Mouse (Mus musculus) embryonic facial prominence, embryonic 15.5 days (tissue): Measurements from ENCODE around the gene Ncam1. TPM values are rescaled to one million over a fixed set of nuclear protein-coding genes. Genes with fewer than 3 reads are reported as not detected.

Source experiments
- ATAC-seq: fragments of 200-750 bp; cut with Nextera tagmentation; 2 replicates; pipeline ENCODE4 v1.8.0; 2017; ENCODE audit warnings: low read depth, moderate TSS enrichment; ENCODE audit not compliant: insufficient number of reproducible peaks, low FRiP score, low TSS enrichment
- H3K27ac ChIP-seq: fragments of 300-500 bp; sonication (generic); replicated peaks from 2 replicates; pipeline ENCODE4 v1.5.1; 2015; ENCODE audit warnings: mild to moderate bottlenecking, inconsistent platforms
- H3K27me3 ChIP-seq: fragments of 300-500 bp; sonication (generic); 2 replicates; pipeline ENCODE4 v1.6.1; 2015; ENCODE audit warnings: inconsistent platforms
- H3K36me3 ChIP-seq: fragments of 300-500 bp; sonication (generic); 2 replicates; pipeline ENCODE4 v1.6.1; 2015; ENCODE audit warnings: mild to moderate bottlenecking, inconsistent platforms
- H3K4me1 ChIP-seq: fragments of 300-500 bp; sonication (generic); 2 replicates; pipeline ENCODE4 v1.6.1; 2015; ENCODE audit warnings: inconsistent platforms
- H3K4me2 ChIP-seq: fragments of 300-500 bp; sonication (generic); replicated peaks from 2 replicates; pipeline ENCODE4 v1.6.1; 2015; ENCODE audit warnings: mild to moderate bottlenecking, inconsistent platforms
- H3K4me3 ChIP-seq: fragments of 300-500 bp; sonication (generic); replicated peaks from 2 replicates; pipeline ENCODE4 v1.5.1; 2015; ENCODE audit warnings: mild to moderate bottlenecking, inconsistent platforms
- H3K9ac ChIP-seq: fragments of 300-500 bp; sonication (generic); 2 replicates; pipeline ENCODE4 v1.6.1; 2015; ENCODE audit warnings: inconsistent platforms
- H3K9me3 ChIP-seq: fragments of 300-500 bp; sonication (generic); replicated peaks from 2 replicates; pipeline ENCODE4 v1.6.1; 2016; ENCODE audit warnings: inconsistent platforms
- WGBS: fragments of 180-500 bp; shearing (Covaris S2); methylation state at CpG from one replicate; pipeline ENCODE4 v1.1.7; 2015; 5-methylcytosine and 5-hydroxymethylcytosine counted together
- polyA plus RNA-seq: library from polyadenylated mRNA; unstranded; fragments of >200 nt; fragmentation: Nextera tagmentation; extraction: Ambion mirVana; gene quantifications from 2 replicates; pipeline ENCODE4 v1.2.1, GENCODE M21; 2015

Ncam1 gene
- polyA plus RNA-seq, 1 experiment from 2014 or later = 142 TPM

DNA sequence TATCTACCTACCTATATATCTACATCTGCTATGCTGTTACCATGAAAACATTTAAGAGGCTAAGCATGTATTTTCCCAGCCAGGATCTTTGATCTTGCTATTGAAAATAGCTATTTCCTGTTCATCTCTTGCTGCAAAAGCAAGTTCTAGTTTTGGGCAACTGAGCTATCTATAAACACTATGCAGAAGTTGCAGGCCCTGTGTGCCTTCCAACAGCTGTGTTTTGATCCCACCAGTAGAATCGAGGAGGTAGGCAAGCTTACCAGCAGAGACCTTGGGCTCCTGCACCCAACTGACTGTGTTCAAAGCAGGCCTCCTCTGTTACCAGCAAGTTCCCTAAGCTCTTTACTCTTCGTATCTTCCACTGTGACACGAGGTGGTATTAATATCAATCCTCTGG, 84.6 kb downstream of the Ncam1 start:
- no peaks in the 10 kb centered on the region for H3K9me3 ChIP-seq
- ATAC-seq = no peak
- no peak overlapping the region for H3K27ac ChIP-seq
- no peaks in the 10 kb centered on the region for H3K27me3 ChIP-seq
- no peak overlapping the region for H3K4me2 ChIP-seq
- 68% methylated on average over 3 of the region's 3 CpGs for WGBS
- H3K9ac ChIP-seq = no peak overlapping the region
- H3K36me3 ChIP-seq = no peaks in the 10 kb centered on the region
- H3K4me3 ChIP-seq = no peak overlapping the region
- no peaks in the 10 kb centered on the region for H3K4me1 ChIP-seq

GRCm38 (mm10) chr9:49707646-49708045, 91.1 kb downstream of the Ncam1 start:
- Histone ChIP-seq H3K27ac (no peak overlapping the region), H3K36me3 (no peaks in the 10 kb centered on the region), H3K4me1 (no peaks in the 10 kb centered on the region), H3K27me3 (no peaks in the 10 kb centered on the region), H3K4me3 (no peak overlapping the region), H3K4me2 (no peak overlapping the region), H3K9me3 (no peaks in the 10 kb centered on the region), H3K9ac (no peak overlapping the region)
- ATAC-seq = no peak

GRCm38 (mm10) chr9:49704196-49704967, 94.3 kb downstream of the Ncam1 start:
- no peaks in the 10 kb centered on the region for H3K4me1 ChIP-seq
- 86% methylated on average over 9 of the region's 9 CpGs for WGBS

GRCm38 (mm10) chr9:49695371-49695770, 103.4 kb downstream of the Ncam1 start:
- H3K9ac ChIP-seq = no peak overlapping the region
- WGBS = 75% methylated on average over 7 of the region's 7 CpGs
- no peaks in the 10 kb centered on the region for H3K27me3 ChIP-seq
- H3K4me1 ChIP-seq = no peaks in the 10 kb centered on the region
- H3K27ac ChIP-seq = no peak overlapping the region
- no peaks in the 10 kb centered on the region for H3K36me3 ChIP-seq
- no peaks in the 10 kb centered on the region for H3K9me3 ChIP-seq
- H3K4me2 ChIP-seq = no peak overlapping the region
- no peak overlapping the region for H3K4me3 ChIP-seq
- ATAC-seq = no peak

More at GRCm38 (mm10) chr9:49704196-49704967, 94.3 kb downstream of the Ncam1 start:
- Histone ChIP-seq H3K27me3 (no peaks in the 10 kb centered on the region), H3K4me3 (no peak overlapping the region), H3K9ac (no peak overlapping the region), H3K4me2 (no peak overlapping the region), H3K27ac (no peak overlapping the region), H3K9me3 (no peaks in the 10 kb centered on the region), H3K36me3 (no peaks in the 10 kb centered on the region)
- ATAC-seq = no peak

DNA sequence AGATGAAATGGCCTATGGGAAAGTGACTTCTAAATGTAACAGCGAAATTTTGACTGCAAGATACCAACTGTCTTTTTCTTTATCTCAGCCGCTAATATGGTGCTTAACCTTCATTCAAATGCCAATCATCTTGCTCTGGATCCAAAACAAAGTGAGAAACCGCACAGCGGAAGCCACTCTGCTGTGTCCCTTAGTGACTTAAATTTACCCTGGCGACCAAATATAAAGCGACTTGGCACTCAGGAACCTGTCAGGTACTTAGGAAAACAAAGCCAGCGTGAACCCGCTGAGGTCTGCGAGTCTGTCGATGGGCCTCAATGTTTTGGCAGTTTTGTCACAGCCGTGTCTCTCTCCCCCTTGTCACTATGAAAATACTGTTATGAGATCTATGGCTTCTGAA, 105.9 kb downstream of the Ncam1 start:
- WGBS = 85% methylated on average over 11 of the region's 11 CpGs

DNA sequence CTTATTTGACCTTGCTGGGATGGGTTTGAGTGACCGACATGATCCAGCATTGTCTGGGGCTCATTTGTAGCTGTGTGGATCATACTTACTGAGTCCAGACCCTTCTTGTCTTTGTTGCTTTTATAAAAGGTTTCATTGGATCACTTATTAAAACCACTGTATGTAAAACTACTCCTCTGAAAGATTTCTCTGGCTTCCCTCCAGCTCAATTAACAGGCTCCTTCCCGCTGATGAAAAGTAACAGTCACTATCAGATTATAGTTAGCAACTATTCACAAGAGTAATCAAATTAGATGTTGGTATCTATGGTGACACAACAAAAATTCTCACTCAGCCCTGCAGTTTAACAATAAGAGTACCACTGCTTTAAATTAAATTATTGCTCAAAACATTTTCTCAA, 107.4 kb downstream of the Ncam1 start:
- Histone ChIP-seq H3K9ac (no peak overlapping the region), H3K27ac (no peak overlapping the region), H3K4me1 (no peaks in the 10 kb centered on the region), H3K4me2 (no peak overlapping the region), H3K36me3 (no peaks in the 10 kb centered on the region), H3K4me3 (no peak overlapping the region), H3K27me3 (no peaks in the 10 kb centered on the region), H3K9me3 (no peaks in the 10 kb centered on the region)
- no peak for ATAC-seq
- 72% methylated on average over 2 of the region's 2 CpGs for WGBS

More for the DNA sequence above, 105.9 kb downstream of the Ncam1 start:
- Histone ChIP-seq H3K36me3 (no peaks in the 10 kb centered on the region), H3K4me1 (no peaks in the 10 kb centered on the region), H3K9ac (no peak overlapping the region), H3K27me3 (no peaks in the 10 kb centered on the region), H3K4me3 (no peak overlapping the region), H3K9me3 (no peaks in the 10 kb centered on the region), H3K4me2 (no peak overlapping the region), H3K27ac (no peak overlapping the region)
- no peak for ATAC-seq

DNA sequence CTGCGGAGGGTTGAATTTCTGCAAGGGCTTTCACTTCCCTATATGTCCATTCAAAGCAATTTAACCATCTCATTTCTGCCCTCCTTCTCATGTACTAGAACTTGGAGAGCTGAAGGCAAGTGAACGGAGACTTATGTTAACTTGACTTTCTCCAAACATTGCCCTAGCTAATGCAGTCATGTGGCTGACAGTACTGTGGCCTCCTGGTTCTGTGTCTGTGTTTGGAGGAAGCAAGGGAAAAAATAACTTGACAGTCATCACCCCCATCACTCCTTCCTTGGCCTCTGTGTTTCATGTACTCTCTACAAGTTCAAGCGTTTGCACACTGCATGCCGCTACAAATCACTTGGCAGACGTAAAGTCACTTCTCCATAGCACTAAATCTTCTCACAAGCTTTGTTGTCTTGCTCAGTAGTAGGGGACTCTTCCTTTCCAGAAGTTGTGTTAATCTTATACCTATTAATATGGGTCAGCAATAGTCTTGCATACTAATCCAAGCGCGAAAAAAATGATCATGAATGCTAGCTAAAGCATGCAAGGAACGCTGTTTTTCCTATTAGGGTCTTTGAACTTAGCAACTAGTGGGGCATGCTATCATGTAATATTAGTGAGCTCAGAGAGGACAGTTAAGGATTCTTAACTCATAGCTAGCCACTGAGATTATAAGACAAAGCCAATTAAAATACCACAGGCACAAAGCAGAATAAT, 115.0 kb downstream of the Ncam1 start:
- no peak for ATAC-seq
- Histone ChIP-seq H3K27me3 (no peaks in the 10 kb centered on the region), H3K9me3 (no peaks in the 10 kb centered on the region), H3K4me2 (no peak overlapping the region), H3K27ac (no peak overlapping the region), H3K9ac (no peak overlapping the region), H3K4me1 (peaks cover 12% of the 10 kb centered on the region), H3K4me3 (no peak overlapping the region), H3K36me3 (no peaks in the 10 kb centered on the region)
- 74% methylated on average over 8 of the region's 8 CpGs for WGBS

DNA sequence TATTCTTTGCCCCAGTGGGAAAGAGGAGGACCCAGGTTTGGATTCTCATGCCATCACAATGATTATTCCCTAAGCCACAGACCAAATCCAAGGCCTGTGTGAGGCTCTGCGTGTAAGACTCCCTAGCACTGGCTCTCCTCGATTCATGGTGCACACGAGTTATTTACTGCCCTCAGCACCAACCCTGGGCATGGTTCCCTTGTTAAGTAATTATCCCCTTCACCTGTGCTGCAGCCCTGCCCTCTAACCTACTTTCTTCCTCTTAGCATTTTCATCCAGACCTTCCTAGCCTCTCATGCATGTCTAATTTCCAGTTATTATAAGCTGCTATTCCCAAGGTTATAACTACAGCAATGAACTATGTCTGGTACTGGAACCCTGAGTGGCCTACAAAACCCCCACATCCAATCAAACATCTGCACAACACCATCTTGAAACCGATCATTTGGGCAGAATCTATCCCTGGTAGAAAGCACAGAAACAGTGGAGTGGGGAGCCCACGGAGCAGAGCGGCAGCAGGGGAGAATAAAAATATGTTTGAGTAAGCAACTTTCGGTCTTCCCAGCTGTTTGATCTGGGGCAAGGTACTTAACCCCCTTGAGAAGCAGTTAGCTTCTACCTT, 116.8 kb downstream of the Ncam1 start:
- Histone ChIP-seq H3K36me3 (no peaks in the 10 kb centered on the region), H3K4me2 (no peak overlapping the region), H3K9me3 (no peaks in the 10 kb centered on the region), H3K4me1 (peaks cover 12% of the 10 kb centered on the region), H3K4me3 (no peak overlapping the region), H3K9ac (no peak overlapping the region), H3K27ac (no peak overlapping the region), H3K27me3 (no peaks in the 10 kb centered on the region)
- no peak for ATAC-seq
- 72% methylated on average over 7 of the region's 7 CpGs for WGBS

- no peaks in the 10 kb centered on the region for H3K9me3 ChIP-seq
- peaks cover 18% of the 10 kb centered on the region for H3K4me1 ChIP-seq
- no peak overlapping the region for H3K9ac ChIP-seq
- no peaks in the 10 kb centered on the region for H3K27me3 ChIP-seq
- 47% methylated on average over 3 of the region's 3 CpGs for WGBS
- no peak overlapping the region for H3K4me3 ChIP-seq
- H3K36me3 ChIP-seq = no peaks in the 10 kb centered on the region
- H3K4me2 ChIP-seq = no peak overlapping the region
- H3K27ac ChIP-seq = no peak overlapping the region
- ATAC-seq = no peak
Measured at GRCm38 (mm10) chr9:49679270-49679669, 119.5 kb downstream of the Ncam1 start.

- H3K4me1 ChIP-seq = peaks cover 9% of the 10 kb centered on the region
- H3K36me3 ChIP-seq = no peaks in the 10 kb centered on the region
- no peak for ATAC-seq
- H3K4me2 ChIP-seq = no peak overlapping the region
- H3K9ac ChIP-seq = no peak overlapping the region
- no peaks in the 10 kb centered on the region for H3K9me3 ChIP-seq
- H3K4me3 ChIP-seq = no peak overlapping the region
- no peak overlapping the region for H3K27ac ChIP-seq
- WGBS = 61% methylated on average over 9 of the region's 9 CpGs
- no peaks in the 10 kb centered on the region for H3K27me3 ChIP-seq
Measured at GRCm38 (mm10) chr9:49675696-49676465, 122.8 kb downstream of the Ncam1 start.

DNA sequence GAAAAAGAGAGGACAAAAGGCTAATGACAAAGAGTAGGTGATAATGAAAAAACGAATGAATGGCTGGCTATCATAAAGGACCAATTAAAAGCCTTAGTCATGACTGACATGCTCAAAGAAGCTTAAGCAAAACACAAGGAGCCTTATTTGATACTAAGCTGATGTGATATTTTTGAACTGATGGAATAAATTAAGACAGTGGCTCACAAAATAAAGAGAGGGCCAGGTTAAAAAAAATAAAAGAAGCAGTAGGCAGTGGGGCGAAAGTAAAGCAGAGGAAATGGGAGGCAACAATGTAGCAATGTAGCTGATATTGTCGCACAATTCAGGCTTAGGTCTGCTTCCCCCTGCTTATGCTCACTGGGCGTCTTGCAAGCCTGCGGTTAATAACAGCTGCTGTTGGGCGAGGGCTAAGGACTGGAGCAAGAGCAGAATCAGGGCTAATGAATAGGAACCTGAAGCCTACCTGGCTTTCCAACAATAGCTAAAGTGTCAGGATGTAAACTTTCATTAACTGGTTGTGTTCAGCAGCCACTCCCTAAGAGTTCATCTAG, 126.0 kb downstream of the Ncam1 start:
- no peaks in the 10 kb centered on the region for H3K9me3 ChIP-seq
- no peak overlapping the region for H3K9ac ChIP-seq
- H3K4me2 ChIP-seq = no peak overlapping the region
- H3K4me3 ChIP-seq = no peak overlapping the region
- no peak for ATAC-seq
- H3K27me3 ChIP-seq = no peaks in the 10 kb centered on the region
- 63% methylated on average over 6 of the region's 6 CpGs for WGBS
- H3K4me1 ChIP-seq = peaks cover 9% of the 10 kb centered on the region
- H3K27ac ChIP-seq = no peak overlapping the region
- H3K36me3 ChIP-seq = no peaks in the 10 kb centered on the region
